Mouse (Mus musculus) ES-E14 (cell line): ENCODE measurements around the gene Gm614.

Experiments
- CHD2 ChIP-seq: IDR thresholded peaks from 2 replicates; pipeline ENCODE4 v1.6.1; 2014; ENCODE audit warnings: mild to moderate bottlenecking, low read depth, low read length, inconsistent platforms
- HCFC1 ChIP-seq: IDR thresholded peaks from 2 replicates; pipeline ENCODE4 v1.6.1; 2012; ENCODE audit warnings: low read length, inconsistent platforms, borderline replicate concordance; ENCODE audit not compliant: insufficient read depth
- MAFK ChIP-seq: IDR thresholded peaks from 2 replicates; pipeline ENCODE4 v1.6.1; 2014; ENCODE audit warnings: mild to moderate bottlenecking, low read depth, low read length, inconsistent platforms; ENCODE audit not compliant: insufficient read depth
- ZC3H11A ChIP-seq: IDR thresholded peaks from 2 replicates; pipeline ENCODE4 v1.6.1; 2012; ENCODE audit warnings: low read depth, mild to moderate bottlenecking, inconsistent platforms, low read length, borderline replicate concordance
- ZNF384 ChIP-seq: IDR thresholded peaks from 2 replicates; pipeline ENCODE4 v1.6.1; 2012; ENCODE audit warnings: low read depth, low read length, inconsistent platforms

GRCm38 (mm10) chrX:101254740-101255139 is 9.1 kb downstream of the Gm614 start:
- TF ChIP-seq MAFK: no peak
- no peak for TF ChIP-seq ZC3H11A
- TF ChIP-seq HCFC1: no peak
- TF ChIP-seq ZNF384: no peak
- TF ChIP-seq CHD2: no peak
